24 mouse cellular contexts compared by ENCODE assay signal in the genomic region with DNA sequence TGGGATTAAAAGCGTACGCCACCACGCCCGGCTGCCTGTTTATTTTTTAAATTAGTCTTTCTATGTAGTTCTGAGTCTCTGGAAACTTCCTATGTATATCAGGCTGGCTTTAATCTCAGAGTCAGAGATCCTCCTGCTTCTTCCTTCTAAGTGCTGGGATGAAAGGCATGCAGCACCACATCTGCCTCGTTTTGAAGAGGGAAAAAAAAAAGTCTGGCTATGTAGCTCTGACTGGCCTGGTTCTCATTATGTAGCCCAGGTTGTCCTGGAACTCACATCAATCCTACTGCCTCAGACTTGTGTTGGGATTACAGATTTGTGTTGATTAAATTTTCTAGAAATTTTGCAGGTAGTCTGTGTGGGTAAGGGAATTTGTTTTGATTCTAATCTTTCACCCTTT. TPM values are rescaled to one million over a fixed set of nuclear protein-coding genes. Genes with fewer than 3 reads are reported as not detected.
DNase-seq lines count a peak whose midpoint lies in the region; ATAC-seq and TF ChIP-seq lines count a peak whose summit lies in the region.
"Had no signal": no experiment of that assay in that cellular context is flagged by ENCODE, and none has a peak within 500 bp of the region (broad histone marks: within the 10 kb centered on the region; RNA-seq: fewer than 3 reads in every experiment).

No protein-coding gene starts in this region.

- peak; percentile 81 for DNase-seq in midbrain, embryonic 11.5 days (ENCODE audit: low spot score, missing footprints)
- peak; percentile 59 for DNase-seq in ES-CJ7 (ENCODE audit: low read depth, low spot score)
- DNase-seq in R1 (ENCODE audit: low read depth, low spot score): peak; percentile 78
- no peak for DNase-seq in adrenal gland, postnatal 4 days (ENCODE audit: low spot score in 2 of 2)
- DNase-seq in thymus, adult 2 months: no peak
- DNase-seq in layer of hippocampus, adult 2 months (ENCODE audit: low spot score in 2 of 2): no peak
- DNase-seq: adrenal gland, adult 8-10 months; adrenal gland, postnatal 14 days; adrenal gland, postnatal 36 days; B cell, adult 2 months; cerebellum, adult 2 months; cerebellum, postnatal 10 days; cerebellum, postnatal 25 days; forebrain, postnatal 0 days had no signal

- H3K9me3 ChIP-seq in midbrain, embryonic 11.5 days (ENCODE audit: control insufficient read depth, low read length): no peaks in the 10 kb centered on the region
- H3K9me3 ChIP-seq in midbrain, embryonic 13.5 days: no peaks in the 10 kb centered on the region
- H3K9me3 ChIP-seq: embryonic facial prominence, embryonic 10.5 days; embryonic facial prominence, embryonic 12.5 days; forebrain, embryonic 13.5 days; forebrain, embryonic 15.5 days; G1E had no signal

- WGBS in midbrain, embryonic 11.5 days: 86% methylated on average over 5 of the region's 5 CpGs
- WGBS in midbrain, embryonic 13.5 days: 87% methylated on average over 5 of the region's 5 CpGs
- WGBS in thymus, adult 2 months: 94% methylated on average over 5 of the region's 5 CpGs

- no peaks in the 10 kb centered on the region for H3K27me3 ChIP-seq in midbrain, embryonic 11.5 days (ENCODE audit: control insufficient read depth, insufficient read depth, low read length)
- no peaks in the 10 kb centered on the region for H3K27me3 ChIP-seq in midbrain, embryonic 13.5 days
- no peaks in the 10 kb centered on the region for H3K27me3 ChIP-seq in thymus, adult 2 months (ENCODE audit: control insufficient read depth, insufficient read depth, low read length)
- H3K27me3 ChIP-seq: CH12.LX; embryonic facial prominence, embryonic 12.5 days; forebrain, embryonic 13.5 days; forebrain, embryonic 15.5 days had no signal

- H3K4me1 ChIP-seq in midbrain, embryonic 11.5 days (ENCODE audit: control insufficient read depth, insufficient read depth, low read length): peaks cover 4% of the 10 kb centered on the region; the same call in 1 of the 2 replicates
- peaks cover 23% of the 10 kb centered on the region for H3K4me1 ChIP-seq in midbrain, embryonic 13.5 days (replicated peaks)
- peaks cover 9% of the 10 kb centered on the region for H3K4me1 ChIP-seq in thymus, adult 2 months (replicated peaks; ENCODE audit: control insufficient read depth, insufficient read depth, low read length)

- no peak for TF ChIP-seq CTCF in thymus, adult 2 months (IDR thresholded peaks at IDR 0.05; ENCODE audit: borderline replicate concordance, control insufficient read depth, extremely low read depth, insufficient read depth, low read length, poor library complexity)
- no peak for TF ChIP-seq CTCF in layer of hippocampus, adult 2 months (conservative IDR thresholded peaks at IDR 0.05)

- H3K4me3 ChIP-seq in midbrain, embryonic 11.5 days (ENCODE audit: low read depth, low read length): no peak overlapping the region
- no peak overlapping the region for H3K4me3 ChIP-seq in midbrain, embryonic 13.5 days (replicated peaks)
- no peak overlapping the region for H3K4me3 ChIP-seq in thymus, adult 2 months (ENCODE audit: control insufficient read depth, insufficient read depth, low read length)
- H3K4me3 ChIP-seq in layer of hippocampus, adult 2 months: no peak overlapping the region
- H3K4me3 ChIP-seq: embryonic facial prominence, embryonic 12.5 days; forebrain, embryonic 13.5 days; forebrain, embryonic 15.5 days had no signal

- no peak overlapping the region for H3K27ac ChIP-seq in midbrain, embryonic 11.5 days (ENCODE audit: low read depth, low read length)
- no peak overlapping the region for H3K27ac ChIP-seq in midbrain, embryonic 13.5 days
- H3K27ac ChIP-seq in thymus, adult 2 months (ENCODE audit: control insufficient read depth, insufficient read depth, low read length): no peak overlapping the region
- no peak overlapping the region for H3K27ac ChIP-seq in layer of hippocampus, adult 2 months
- H3K27ac ChIP-seq: embryonic facial prominence, embryonic 10.5 days; embryonic facial prominence, embryonic 12.5 days; forebrain, embryonic 13.5 days; forebrain, embryonic 15.5 days had no signal

- H3K4me2 ChIP-seq in midbrain, embryonic 11.5 days: no peak overlapping the region
- no peak overlapping the region for H3K4me2 ChIP-seq in midbrain, embryonic 13.5 days (replicated peaks)
- H3K4me2 ChIP-seq: embryonic facial prominence, embryonic 12.5 days; forebrain, embryonic 13.5 days had no signal

- H3K36me3 ChIP-seq in midbrain, embryonic 11.5 days (ENCODE audit: control insufficient read depth, insufficient read depth, low read length): 0 out of 2 replicates have a peak, but pooled peaks cover 5% of the 10 kb centered on the region
- H3K36me3 ChIP-seq in midbrain, embryonic 13.5 days: peaks cover 8% of the 10 kb centered on the region
- no peaks in the 10 kb centered on the region for H3K36me3 ChIP-seq in thymus, adult 2 months (ENCODE audit: control insufficient read depth, insufficient read depth, low read length)

- no peak for ATAC-seq in midbrain, embryonic 11.5 days (ENCODE audit: low FRiP score)
- ATAC-seq in midbrain, embryonic 13.5 days: no peak
- ATAC-seq: activated CD4-positive, CD25-positive, alpha-beta regulatory T cell, adult 4 months; CD4-positive, CD25-positive, alpha-beta regulatory T cell, adult 4 months; forebrain, embryonic 13.5 days; forebrain, embryonic 15.5 days; forebrain, postnatal 0 days; Patski had no signal

- TF ChIP-seq POLR2A in thymus, adult 2 months (IDR thresholded peaks at IDR 0.05; ENCODE audit: control insufficient read depth, extremely low read depth, insufficient read depth, low read length, poor library complexity): no peak

- no peak overlapping the region for H3K9ac ChIP-seq in midbrain, embryonic 11.5 days (ENCODE audit: low read length)
- no peak overlapping the region for H3K9ac ChIP-seq in midbrain, embryonic 13.5 days (replicated peaks)
- H3K9ac ChIP-seq: embryonic facial prominence, embryonic 12.5 days; forebrain, embryonic 13.5 days; forebrain, embryonic 15.5 days; forebrain, postnatal 0 days had no signal

RNA-seq across cellular contexts. Expression of a gene that starts 1.8 kb away (rescaled TPM):
- polyA plus RNA-seq in midbrain, embryonic 11.5 days (2014; fragmentation: Nextera tagmentation; extraction: Ambion mirVana): 51.2 and 51.4 TPM in 2 replicates
- 22.3 and 28.7 TPM in 2 replicates for polyA plus RNA-seq in midbrain, embryonic 13.5 days (2015; fragmentation: Nextera tagmentation; extraction: Ambion mirVana)
- 10 to 100 TPM; 35.3 to 45.4 TPM for total RNA-seq in adrenal gland, postnatal 4 days (2021)
- polyA plus RNA-seq in thymus, adult 2 months (2012; rRNA removed): 3.9 and 4.5 TPM in 2 replicates
- total RNA-seq in layer of hippocampus, adult 2 months (2021): 10 to 100 TPM; 21.8 to 24.5 TPM

RNA-seq across cellular contexts. Expression of a gene that starts 33.0 kb away (rescaled TPM):
- polyA plus RNA-seq in midbrain, embryonic 11.5 days (2014; fragmentation: Nextera tagmentation; extraction: Ambion mirVana): 17.0 and 22.8 TPM in 2 replicates
- 6.2 and 6.8 TPM in 2 replicates for polyA plus RNA-seq in midbrain, embryonic 13.5 days (2015; fragmentation: Nextera tagmentation; extraction: Ambion mirVana)
- 1 to 10 TPM; 1.9 to 2.3 TPM for total RNA-seq in adrenal gland, postnatal 4 days (2021)
- polyA plus RNA-seq in thymus, adult 2 months (2012; rRNA removed): 0.14 and 0.36 TPM in 2 replicates
- 1 to 10 TPM; 7.5 to 7.8 TPM for total RNA-seq in layer of hippocampus, adult 2 months (2021)
- total RNA-seq: G1E had no signal
- polyA plus RNA-seq: activated CD4-positive, CD25-positive, alpha-beta regulatory T cell, adult 4 months; CD4-positive, CD25-positive, alpha-beta regulatory T cell, adult 4 months; G1E; Patski had no signal

Comparison
In these comparisons a context has a peak if more than half of its experiments do, and no peak if none do; other contexts are left out.
1. DNase-seq: peak in midbrain, embryonic 11.5 days (single experiment), ES-CJ7 (single experiment) and R1 (single experiment); none in adrenal gland, postnatal 4 days (0 of 2), thymus, adult 2 months (single experiment) and layer of hippocampus, adult 2 months (0 of 2).